In the genomic region with DNA sequence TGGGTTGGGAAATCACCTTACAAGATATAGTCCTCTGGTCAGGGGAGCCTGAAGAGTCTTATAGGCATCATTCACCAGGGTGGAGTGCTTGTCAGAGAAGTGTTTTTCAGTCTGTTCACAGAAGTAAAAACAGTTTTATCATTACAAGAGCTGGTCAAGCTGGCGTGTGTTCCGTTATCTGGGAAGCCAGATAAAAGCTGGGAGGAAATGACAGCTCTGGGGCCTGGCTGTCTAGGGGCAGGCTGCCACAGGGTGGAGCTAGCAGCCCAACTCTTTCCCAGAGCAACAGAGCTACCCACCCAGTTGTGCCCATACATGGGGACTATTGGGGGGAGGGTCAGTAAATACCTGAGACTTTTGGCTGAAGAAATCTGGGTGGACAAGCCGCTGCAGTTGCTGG, we compare ENCODE assay signal across 9 mouse cellular contexts. TPM values are rescaled to one million over a fixed set of nuclear protein-coding genes. Genes with fewer than 3 reads are reported as not detected.
DNase-seq lines count a peak whose midpoint lies in the region; ATAC-seq and TF ChIP-seq lines count a peak whose summit lies in the region.
"Had no signal": no experiment of that assay in that cellular context is flagged by ENCODE, and none has a peak within 500 bp of the region (broad histone marks: within the 10 kb centered on the region; RNA-seq: fewer than 3 reads in every experiment).

No protein-coding gene starts in this region.

- H3K9ac ChIP-seq in kidney, embryonic 15.5 days = no peak overlapping the region
- H3K9ac ChIP-seq in liver, adult 2 months (ENCODE audit: low read depth, low read length) = no peak overlapping the region

- TF ChIP-seq POLR2A in liver, adult 2 months (IDR thresholded peaks at IDR 0.05; ENCODE audit: extremely low read depth, insufficient read depth, low read length) = no peak

- 13% methylated on average over 3 of the region's 3 CpGs for WGBS in kidney, embryonic 15.5 days
- 33% methylated on average over 3 of the region's 3 CpGs for WGBS in embryonic facial prominence, embryonic 10.5 days
- WGBS in liver, adult 2 months = 65% methylated on average over 3 of the region's 3 CpGs

- H3K4me2 ChIP-seq in kidney, embryonic 15.5 days = no peak overlapping the region

- H3K27ac ChIP-seq in kidney, embryonic 15.5 days = no peak overlapping the region
- no peak overlapping the region for H3K27ac ChIP-seq in embryonic facial prominence, embryonic 10.5 days (replicated peaks)
- H3K27ac ChIP-seq in liver, adult 2 months (replicated peaks; ENCODE audit: insufficient read depth, low read depth, low read length) = no peak overlapping the region

- no peaks in the 10 kb centered on the region for H3K79me2 ChIP-seq in liver, adult 2 months (ENCODE audit: control insufficient read depth, insufficient read depth, low read length)

- peaks cover 30% of the 10 kb centered on the region; the same call in 1 of the 2 replicates for H3K36me3 ChIP-seq in kidney, embryonic 15.5 days
- H3K36me3 ChIP-seq in embryonic facial prominence, embryonic 10.5 days (replicated peaks) = peaks cover 17% of the 10 kb centered on the region
- peaks cover 6% of the 10 kb centered on the region; the same call in 1 of the 2 replicates for H3K36me3 ChIP-seq in liver, adult 2 months (ENCODE audit: control insufficient read depth, insufficient read depth, low read length)

- ATAC-seq in kidney, embryonic 15.5 days (replicated peaks; ENCODE audit: low FRiP score) = no peak
- no peak for ATAC-seq in monocyte, adult 5-6 weeks (replicated peaks; ENCODE audit: insufficient number of reproducible peaks, low FRiP score, low TSS enrichment, poor library complexity, severe bottlenecking)

- no peaks in the 10 kb centered on the region for H3K27me3 ChIP-seq in kidney, embryonic 15.5 days
- H3K27me3 ChIP-seq in embryonic facial prominence, embryonic 10.5 days (replicated peaks; ENCODE audit: low read depth, poor library complexity, severe bottlenecking) = no peaks in the 10 kb centered on the region
- no peaks in the 10 kb centered on the region for H3K27me3 ChIP-seq in liver, adult 2 months (ENCODE audit: control insufficient read depth, insufficient read depth, low read length)

- intact Hi-C loops in heart, postnatal 14 days (cut with DNase I) = loop anchor here (1.0 to 5.0 kb wide), 4 partner anchors 49 to 421 kb away; no protein-coding TSS in a partner anchor

- no peaks in the 10 kb centered on the region for H3K9me3 ChIP-seq in kidney, embryonic 15.5 days (replicated peaks)
- no peaks in the 10 kb centered on the region for H3K9me3 ChIP-seq in embryonic facial prominence, embryonic 10.5 days

- H3K4me3 ChIP-seq in kidney, embryonic 15.5 days (replicated peaks) = no peak overlapping the region
- no peak overlapping the region for H3K4me3 ChIP-seq in embryonic facial prominence, embryonic 10.5 days
- no peak overlapping the region for H3K4me3 ChIP-seq in liver, adult 2 months (ENCODE audit: insufficient read depth, low read depth, low read length)
- H3K4me3 ChIP-seq: myocyte had no signal

- peak; percentile 48 for DNase-seq in kidney, adult 9 months
- peak; percentile 25 to 47 for DNase-seq in adrenal gland, adult 18-20 months (ENCODE audit: low spot score in 2 of 2)
- peak; percentile 46 for DNase-seq in embryonic facial prominence, embryonic 10.5 days (ENCODE audit: low spot score)
- DNase-seq in heart, postnatal 14 days = peak; percentile 73 to 75
- no peak for DNase-seq in liver, adult 2 months (ENCODE audit: extremely low read depth, low read depth, low spot score)
- peak; percentile 39 for DNase-seq in retina, postnatal 1 day

- peaks cover 19% of the 10 kb centered on the region for H3K4me1 ChIP-seq in kidney, embryonic 15.5 days
- peaks cover 20% of the 10 kb centered on the region for H3K4me1 ChIP-seq in embryonic facial prominence, embryonic 10.5 days
- H3K4me1 ChIP-seq in liver, adult 2 months (ENCODE audit: control insufficient read depth, insufficient read depth, low read length) = peaks cover 5% of the 10 kb centered on the region

- TF ChIP-seq CTCF in liver, adult 2 months (IDR thresholded peaks at IDR 0.05; ENCODE audit: low read depth, low read length) = peak; percentile 68

RNA-seq across cellular contexts. Expression of a gene that starts 3.6 kb away (rescaled TPM):
- 31.5 and 35.8 TPM in 2 replicates for polyA plus RNA-seq in kidney, embryonic 15.5 days (2015; fragmentation: Nextera tagmentation; extraction: Ambion mirVana)
- total RNA-seq in adrenal gland, adult 18-20 months (2021) = 10 to 100 TPM; 13.9 to 14.9 TPM
- 27.2 and 32.3 TPM in 2 replicates for polyA plus RNA-seq in embryonic facial prominence, embryonic 10.5 days (2016; fragmentation: Nextera tagmentation; extraction: Ambion mirVana)
- 10 to 100 TPM; 16.4 to 20.7 TPM for total RNA-seq in heart, postnatal 14 days (2021)
- 5.7 and 11.2 TPM in 2 replicates for total RNA-seq in liver, adult 2 months (2014; rRNA removed)
- 5.0 and 6.6 TPM in 2 replicates for polyA plus RNA-seq in liver, adult 2 months (2012; rRNA removed)
- 17.2 to 39.5 TPM (median 19.4 TPM) in 3 replicates for total RNA-seq in monocyte, adult 5-6 weeks (2017)

RNA-seq across cellular contexts. Expression of a gene that starts 3.8 kb away (rescaled TPM):
- polyA plus RNA-seq in kidney, embryonic 15.5 days (2015; fragmentation: Nextera tagmentation; extraction: Ambion mirVana) = 36.3 and 36.8 TPM in 2 replicates
- 1 to 10 TPM; 1.9 to 2.6 TPM for total RNA-seq in adrenal gland, adult 18-20 months (2021)
- 40.4 and 44.0 TPM in 2 replicates for polyA plus RNA-seq in embryonic facial prominence, embryonic 10.5 days (2016; fragmentation: Nextera tagmentation; extraction: Ambion mirVana)
- 1 to 10 TPM; 4.0 to 5.2 TPM for total RNA-seq in heart, postnatal 14 days (2021)
- 2.6 and 3.6 TPM in 2 replicates for total RNA-seq in liver, adult 2 months (2014; rRNA removed)
- 1.5 and 1.6 TPM in 2 replicates for polyA plus RNA-seq in liver, adult 2 months (2012; rRNA removed)
- 4.7 to 12.7 TPM (median 11.3 TPM) in 3 replicates for total RNA-seq in monocyte, adult 5-6 weeks (2017)

RNA-seq across cellular contexts. Expression of a gene that starts 26.1 kb away (rescaled TPM):
- 16.2 and 19.3 TPM in 2 replicates for polyA plus RNA-seq in kidney, embryonic 15.5 days (2015; fragmentation: Nextera tagmentation; extraction: Ambion mirVana)
- total RNA-seq in adrenal gland, adult 18-20 months (2021) = 10 to 100 TPM; 39.6 to 50.7 TPM
- 25.6 and 27.4 TPM in 2 replicates for polyA plus RNA-seq in embryonic facial prominence, embryonic 10.5 days (2016; fragmentation: Nextera tagmentation; extraction: Ambion mirVana)
- 10 to 100 TPM; 76.1 to 76.9 TPM for total RNA-seq in heart, postnatal 14 days (2021)
- total RNA-seq in liver, adult 2 months (2014; rRNA removed) = 29.0 and 38.7 TPM in 2 replicates
- polyA plus RNA-seq in liver, adult 2 months (2012; rRNA removed) = 33.8 and 44.4 TPM in 2 replicates
- 12.3 to 43.3 TPM (median 17.1 TPM) in 3 replicates for total RNA-seq in monocyte, adult 5-6 weeks (2017)

RNA-seq across cellular contexts. Expression of a gene that starts 43.6 kb away (rescaled TPM):
- 13.9 and 14.4 TPM in 2 replicates for polyA plus RNA-seq in kidney, embryonic 15.5 days (2015; fragmentation: Nextera tagmentation; extraction: Ambion mirVana)
- 10 to 100 TPM; 15.4 to 20.2 TPM for total RNA-seq in adrenal gland, adult 18-20 months (2021)
- polyA plus RNA-seq in embryonic facial prominence, embryonic 10.5 days (2016; fragmentation: Nextera tagmentation; extraction: Ambion mirVana) = 12.8 and 13.3 TPM in 2 replicates
- total RNA-seq in heart, postnatal 14 days (2021) = 10 to 100 TPM; 20.5 to 21.6 TPM
- 0.83 and 2.7 TPM in 2 replicates for total RNA-seq in liver, adult 2 months (2014; rRNA removed)
- 0.45 and 0.81 TPM in 2 replicates for polyA plus RNA-seq in liver, adult 2 months (2012; rRNA removed)
- 2.4 to 4.1 TPM (median 4.0 TPM) in 3 replicates for total RNA-seq in monocyte, adult 5-6 weeks (2017)

RNA-seq across cellular contexts. Expression of a gene that starts 55.5 kb away (rescaled TPM):
- 41.6 and 42.8 TPM in 2 replicates for polyA plus RNA-seq in kidney, embryonic 15.5 days (2015; fragmentation: Nextera tagmentation; extraction: Ambion mirVana)
- 10 to 100 TPM; 36.4 to 47.3 TPM for total RNA-seq in adrenal gland, adult 18-20 months (2021)
- 42.2 and 46.0 TPM in 2 replicates for polyA plus RNA-seq in embryonic facial prominence, embryonic 10.5 days (2016; fragmentation: Nextera tagmentation; extraction: Ambion mirVana)
- 10 to 100 TPM; 15.3 to 15.4 TPM for total RNA-seq in heart, postnatal 14 days (2021)
- total RNA-seq in liver, adult 2 months (2014; rRNA removed) = 11.6 and 14.5 TPM in 2 replicates
- polyA plus RNA-seq in liver, adult 2 months (2012; rRNA removed) = 14.5 and 19.2 TPM in 2 replicates
- 26.3 to 29.9 TPM (median 28.8 TPM) in 3 replicates for total RNA-seq in monocyte, adult 5-6 weeks (2017)
